Comparison of ENCODE assay signal across 23 mouse cellular contexts in genomic region chr10:44995756-44996155, GRCm38 (mm10).
A peak's percentile ranks its signal among the peaks of the same experiment; 100 is the strongest.
DNase-seq lines count a peak whose midpoint lies in the region; ATAC-seq and TF ChIP-seq lines count a peak whose summit lies in the region.
"Had no signal": no experiment of that assay in that cellular context is flagged by ENCODE, and none has a peak within 500 bp of the region (broad histone marks: within the 10 kb centered on the region; RNA-seq: fewer than 3 reads in every experiment).

No protein-coding gene starts in this region.

- H3K4me2 ChIP-seq in forebrain, embryonic 16.5 days (ENCODE audit: low read length): no peak overlapping the region
- no peak overlapping the region for H3K4me2 ChIP-seq in forebrain, embryonic 12.5 days
- no peak overlapping the region for H3K4me2 ChIP-seq in lung, embryonic 14.5 days
- no peak overlapping the region for H3K4me2 ChIP-seq in midbrain, embryonic 16.5 days (ENCODE audit: low read length)
- H3K4me2 ChIP-seq: heart, embryonic 13.5 days; hindbrain, embryonic 13.5 days had no signal

- H3K27me3 ChIP-seq in forebrain, embryonic 16.5 days (replicated peaks; ENCODE audit: control insufficient read depth, insufficient read depth, low read length): peaks cover 3% of the 10 kb centered on the region; the same call in 1 of the 2 replicates
- H3K27me3 ChIP-seq in forebrain, embryonic 12.5 days: peaks cover 32% of the 10 kb centered on the region; the same call in 1 of the 2 replicates
- no peaks in the 10 kb centered on the region for H3K27me3 ChIP-seq in lung, embryonic 14.5 days (ENCODE audit: insufficient read depth, low read length)
- H3K27me3 ChIP-seq in midbrain, embryonic 10.5 days (ENCODE audit: low read depth, poor library complexity, severe bottlenecking): peaks cover 7% of the 10 kb centered on the region; the same call in 1 of the 2 replicates
- no peaks in the 10 kb centered on the region for H3K27me3 ChIP-seq in midbrain, embryonic 16.5 days (ENCODE audit: control insufficient read depth, insufficient read depth, low read depth, low read length)
- H3K27me3 ChIP-seq: hindbrain, embryonic 13.5 days had no signal

- TF ChIP-seq CTCF in lung, embryonic 14.5 days (IDR thresholded peaks at IDR 0.05; ENCODE audit: low read depth): no peak

- 23% methylated on average over 6 of the region's 6 CpGs for WGBS in forebrain, embryonic 16.5 days
- 51% methylated on average over 6 of the region's 6 CpGs for WGBS in forebrain, embryonic 12.5 days
- WGBS in lung, embryonic 14.5 days: 51% methylated on average over 6 of the region's 6 CpGs
- 73% methylated on average over 6 of the region's 6 CpGs for WGBS in midbrain, embryonic 10.5 days
- 52% methylated on average over 6 of the region's 6 CpGs for WGBS in midbrain, embryonic 16.5 days

- H3K36me3 ChIP-seq in forebrain, embryonic 16.5 days (ENCODE audit: control insufficient read depth, insufficient read depth): no peaks in the 10 kb centered on the region
- H3K36me3 ChIP-seq in forebrain, embryonic 12.5 days (replicated peaks): no peaks in the 10 kb centered on the region
- H3K36me3 ChIP-seq in lung, embryonic 14.5 days (ENCODE audit: insufficient read depth): no peaks in the 10 kb centered on the region
- no peaks in the 10 kb centered on the region for H3K36me3 ChIP-seq in midbrain, embryonic 10.5 days
- no peaks in the 10 kb centered on the region for H3K36me3 ChIP-seq in midbrain, embryonic 16.5 days (ENCODE audit: control insufficient read depth, insufficient read depth, low read length)
- H3K36me3 ChIP-seq: heart, embryonic 10.5 days; heart, embryonic 13.5 days; hindbrain, embryonic 13.5 days had no signal

- H3K4me1 ChIP-seq in forebrain, embryonic 16.5 days (replicated peaks; ENCODE audit: control insufficient read depth, insufficient read depth, low read length): peaks cover 18% of the 10 kb centered on the region
- peaks cover 48% of the 10 kb centered on the region for H3K4me1 ChIP-seq in forebrain, embryonic 12.5 days
- peaks cover 14% of the 10 kb centered on the region; the same call in 1 of the 2 replicates for H3K4me1 ChIP-seq in lung, embryonic 14.5 days (ENCODE audit: insufficient read depth)
- peaks cover 64% of the 10 kb centered on the region for H3K4me1 ChIP-seq in midbrain, embryonic 10.5 days
- H3K4me1 ChIP-seq in midbrain, embryonic 16.5 days (ENCODE audit: control insufficient read depth, insufficient read depth, low read length): peaks cover 19% of the 10 kb centered on the region

- peak; percentile 67 for DNase-seq in lung, embryonic 14.5 days
- no peak for DNase-seq in lung, postnatal 36 days
- no peak for DNase-seq in midbrain, embryonic 10.5 days (ENCODE audit: low spot score)
- DNase-seq in cerebellum, postnatal 36 days: no peak
- DNase-seq: adrenal gland, adult 2 months; adrenal gland, postnatal 14 days; B cell, adult 2 months; cerebellum, adult 11-12 months; cerebellum, adult 8-10 months; cerebellum, postnatal 10 days; forebrain, postnatal 0 days; gastrocnemius, adult 2 months; gastrocnemius, postnatal 14 days; heart, adult 2 months had no signal

- ATAC-seq in forebrain, embryonic 16.5 days: 0 out of 2 replicates have a peak, but pooled peaks have one; percentile 19
- ATAC-seq in forebrain, embryonic 12.5 days (ENCODE audit: low FRiP score): no peak
- no peak for ATAC-seq in lung, embryonic 14.5 days (ENCODE audit: insufficient read depth)
- ATAC-seq in midbrain, embryonic 16.5 days: no peak
- ATAC-seq: forebrain, postnatal 0 days; hindbrain, embryonic 16.5 days; inflammation-experienced regulatory T-cells, adult 6 months; intestine, embryonic 16.5 days had no signal

- H3K27ac ChIP-seq in forebrain, embryonic 16.5 days (ENCODE audit: low read length): no peak overlapping the region
- H3K27ac ChIP-seq in forebrain, embryonic 12.5 days: no peak overlapping the region
- no peak overlapping the region for H3K27ac ChIP-seq in lung, embryonic 14.5 days (ENCODE audit: low read depth)
- H3K27ac ChIP-seq in midbrain, embryonic 10.5 days (replicated peaks): 0 out of 2 replicates have a peak overlapping the region, but pooled peaks have one; percentile 42
- no peak overlapping the region for H3K27ac ChIP-seq in midbrain, embryonic 16.5 days (ENCODE audit: low read length)
- H3K27ac ChIP-seq: gastrocnemius, adult 2 months; heart, adult 2 months; heart, embryonic 10.5 days; heart, embryonic 13.5 days; hindbrain, embryonic 13.5 days had no signal

- no peak overlapping the region for H3K9ac ChIP-seq in forebrain, embryonic 16.5 days (replicated peaks; ENCODE audit: low read depth, low read length)
- no peak overlapping the region for H3K9ac ChIP-seq in forebrain, embryonic 12.5 days
- no peak overlapping the region for H3K9ac ChIP-seq in lung, embryonic 14.5 days
- H3K9ac ChIP-seq in midbrain, embryonic 16.5 days (ENCODE audit: low read depth, low read length): no peak overlapping the region
- H3K9ac ChIP-seq: forebrain, postnatal 0 days; heart, embryonic 13.5 days; hindbrain, embryonic 13.5 days had no signal

- H3K4me3 ChIP-seq in forebrain, embryonic 16.5 days (replicated peaks; ENCODE audit: low read length): no peak overlapping the region
- no peak overlapping the region for H3K4me3 ChIP-seq in forebrain, embryonic 12.5 days (replicated peaks)
- H3K4me3 ChIP-seq in lung, embryonic 14.5 days (ENCODE audit: low read depth, low read length): no peak overlapping the region
- no peak overlapping the region for H3K4me3 ChIP-seq in midbrain, embryonic 10.5 days
- H3K4me3 ChIP-seq in midbrain, embryonic 16.5 days (ENCODE audit: low read depth, low read length): no peak overlapping the region
- H3K4me3 ChIP-seq: gastrocnemius, adult 2 months; heart, adult 2 months; heart, embryonic 10.5 days; heart, embryonic 13.5 days; hindbrain, embryonic 13.5 days had no signal

- H3K9me3 ChIP-seq in forebrain, embryonic 16.5 days (ENCODE audit: control insufficient read depth, low read length): no peaks in the 10 kb centered on the region
- no peaks in the 10 kb centered on the region for H3K9me3 ChIP-seq in forebrain, embryonic 12.5 days
- no peaks in the 10 kb centered on the region for H3K9me3 ChIP-seq in lung, embryonic 14.5 days (ENCODE audit: low read depth, low read length)
- H3K9me3 ChIP-seq in midbrain, embryonic 10.5 days (replicated peaks): no peaks in the 10 kb centered on the region
- H3K9me3 ChIP-seq in midbrain, embryonic 16.5 days (replicated peaks; ENCODE audit: control insufficient read depth, low read length, poor library complexity, severe bottlenecking): no peaks in the 10 kb centered on the region
- H3K9me3 ChIP-seq: heart, embryonic 10.5 days; heart, embryonic 13.5 days; hindbrain, embryonic 13.5 days had no signal
